Comparison of ENCODE assay signal across 20 mouse cellular contexts in the genomic region with DNA sequence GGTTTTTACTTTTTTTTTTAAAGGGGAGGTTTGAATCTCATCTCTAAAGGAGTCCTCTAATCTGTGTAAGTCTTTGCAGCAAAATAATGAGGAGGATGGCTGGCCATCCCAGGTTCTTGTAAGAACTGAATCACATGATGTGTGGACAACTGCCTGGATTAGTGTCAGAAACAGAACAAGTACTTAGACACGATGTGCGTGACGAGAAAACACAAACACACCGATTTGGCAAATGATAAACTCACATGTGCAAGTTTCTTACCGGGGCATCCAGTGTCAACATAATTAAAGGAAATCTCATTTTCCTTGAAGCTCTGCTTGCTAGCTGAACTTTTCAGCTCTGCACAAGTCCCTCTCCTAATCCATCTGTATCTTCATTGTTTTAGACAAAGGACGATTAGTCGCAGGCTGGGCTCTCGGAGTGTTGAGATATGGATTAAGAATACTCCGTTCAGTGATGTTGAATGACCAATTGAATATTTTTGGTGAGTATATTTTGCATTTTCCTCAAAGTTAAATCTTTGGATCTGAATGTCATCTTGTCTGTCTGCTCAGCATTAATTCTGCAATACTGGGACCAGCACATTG.
DNase-seq lines count a peak whose midpoint lies in the region; ATAC-seq and TF ChIP-seq lines count a peak whose summit lies in the region.
"Had no signal": no experiment of that assay in that cellular context is flagged by ENCODE, and none has a peak within 500 bp of the region (broad histone marks: within the 10 kb centered on the region; RNA-seq: fewer than 3 reads in every experiment).

No protein-coding gene starts in this region.

- no peaks in the 10 kb centered on the region for H3K36me3 ChIP-seq in intestine, embryonic 14.5 days (ENCODE audit: control insufficient read depth, insufficient read depth, low read length)
- H3K36me3 ChIP-seq in intestine, embryonic 16.5 days (ENCODE audit: control insufficient read depth, insufficient read depth, low read length), result no peaks in the 10 kb centered on the region
- no peaks in the 10 kb centered on the region for H3K36me3 ChIP-seq in midbrain, embryonic 11.5 days (ENCODE audit: control insufficient read depth, insufficient read depth, low read length)
- H3K36me3 ChIP-seq in midbrain, embryonic 15.5 days (replicated peaks), result no peaks in the 10 kb centered on the region
- no peaks in the 10 kb centered on the region for H3K36me3 ChIP-seq in midbrain, embryonic 14.5 days (ENCODE audit: control insufficient read depth, insufficient read depth, low read length)
- H3K36me3 ChIP-seq in midbrain, postnatal 0 days (ENCODE audit: insufficient read depth, low read length), result no peaks in the 10 kb centered on the region
- H3K36me3 ChIP-seq: forebrain, embryonic 10.5 days; hindbrain, embryonic 10.5 days; hindbrain, embryonic 13.5 days had no signal

- no peak overlapping the region for H3K4me3 ChIP-seq in intestine, embryonic 14.5 days (ENCODE audit: low read depth, low read length)
- H3K4me3 ChIP-seq in intestine, embryonic 16.5 days (ENCODE audit: low read length), result no peak overlapping the region
- H3K4me3 ChIP-seq in midbrain, embryonic 11.5 days (ENCODE audit: low read depth, low read length), result no peak overlapping the region
- H3K4me3 ChIP-seq in midbrain, embryonic 15.5 days, result no peak overlapping the region
- no peak overlapping the region for H3K4me3 ChIP-seq in midbrain, embryonic 14.5 days (replicated peaks; ENCODE audit: low read depth, low read length)
- H3K4me3 ChIP-seq in midbrain, postnatal 0 days (ENCODE audit: low read depth, low read length), result no peak overlapping the region
- H3K4me3 ChIP-seq: forebrain, embryonic 10.5 days; forebrain, embryonic 13.5 days; hindbrain, embryonic 10.5 days; hindbrain, embryonic 13.5 days had no signal

- H3K4me1 ChIP-seq in intestine, embryonic 14.5 days (replicated peaks; ENCODE audit: control insufficient read depth, insufficient read depth, low read length), result peaks cover 11% of the 10 kb centered on the region; the same call in 1 of the 2 replicates
- peaks cover 7% of the 10 kb centered on the region for H3K4me1 ChIP-seq in intestine, embryonic 16.5 days (ENCODE audit: control insufficient read depth, insufficient read depth, low read length)
- H3K4me1 ChIP-seq in midbrain, embryonic 11.5 days (ENCODE audit: control insufficient read depth, insufficient read depth, low read length), result peaks cover 27% of the 10 kb centered on the region
- H3K4me1 ChIP-seq in midbrain, embryonic 15.5 days, result peaks cover 21% of the 10 kb centered on the region
- H3K4me1 ChIP-seq in midbrain, embryonic 14.5 days (ENCODE audit: control insufficient read depth, insufficient read depth, low read length), result peaks cover 11% of the 10 kb centered on the region
- H3K4me1 ChIP-seq in midbrain, postnatal 0 days (ENCODE audit: insufficient read depth, low read length), result 0 out of 2 replicates have a peak, but pooled peaks cover 4% of the 10 kb centered on the region

- H3K9ac ChIP-seq in intestine, embryonic 14.5 days (ENCODE audit: low read length), result no peak overlapping the region
- no peak overlapping the region for H3K9ac ChIP-seq in intestine, embryonic 16.5 days (ENCODE audit: low read depth, low read length)
- no peak overlapping the region for H3K9ac ChIP-seq in midbrain, embryonic 11.5 days (ENCODE audit: low read length)
- no peak overlapping the region for H3K9ac ChIP-seq in midbrain, embryonic 15.5 days
- H3K9ac ChIP-seq in midbrain, embryonic 14.5 days (replicated peaks; ENCODE audit: low read length), result no peak overlapping the region
- no peak overlapping the region for H3K9ac ChIP-seq in midbrain, postnatal 0 days (replicated peaks; ENCODE audit: low read length, poor library complexity, severe bottlenecking)
- H3K9ac ChIP-seq: forebrain, embryonic 13.5 days; hindbrain, embryonic 13.5 days had no signal

- no peak overlapping the region for H3K27ac ChIP-seq in intestine, embryonic 14.5 days (ENCODE audit: low read depth)
- no peak overlapping the region for H3K27ac ChIP-seq in intestine, embryonic 16.5 days (ENCODE audit: low read length)
- H3K27ac ChIP-seq in midbrain, embryonic 11.5 days (ENCODE audit: low read depth, low read length), result no peak overlapping the region
- no peak overlapping the region for H3K27ac ChIP-seq in midbrain, embryonic 15.5 days
- no peak overlapping the region for H3K27ac ChIP-seq in midbrain, embryonic 14.5 days (replicated peaks; ENCODE audit: low read depth, low read length)
- H3K27ac ChIP-seq in midbrain, postnatal 0 days (ENCODE audit: low read depth, low read length), result no peak overlapping the region
- H3K27ac ChIP-seq: forebrain, embryonic 10.5 days; forebrain, embryonic 13.5 days; hindbrain, embryonic 13.5 days had no signal

- no peaks in the 10 kb centered on the region for H3K9me3 ChIP-seq in intestine, embryonic 14.5 days (ENCODE audit: control insufficient read depth, low read length)
- no peaks in the 10 kb centered on the region for H3K9me3 ChIP-seq in intestine, embryonic 16.5 days (ENCODE audit: control insufficient read depth, low read length)
- no peaks in the 10 kb centered on the region for H3K9me3 ChIP-seq in midbrain, embryonic 11.5 days (ENCODE audit: control insufficient read depth, low read length)
- no peaks in the 10 kb centered on the region for H3K9me3 ChIP-seq in midbrain, embryonic 15.5 days
- H3K9me3 ChIP-seq in midbrain, embryonic 14.5 days (ENCODE audit: control insufficient read depth, low read length), result no peaks in the 10 kb centered on the region
- H3K9me3 ChIP-seq in midbrain, postnatal 0 days (ENCODE audit: low read length), result no peaks in the 10 kb centered on the region
- H3K9me3 ChIP-seq: forebrain, embryonic 10.5 days; forebrain, embryonic 13.5 days; hindbrain, embryonic 10.5 days; hindbrain, embryonic 13.5 days had no signal

- no peak for ATAC-seq in intestine, embryonic 14.5 days (replicated peaks; ENCODE audit: low FRiP score, low TSS enrichment, low read depth)
- no peak for ATAC-seq in intestine, embryonic 16.5 days
- ATAC-seq in midbrain, embryonic 11.5 days (ENCODE audit: low FRiP score), result peak; percentile 62
- no peak for ATAC-seq in midbrain, embryonic 15.5 days (replicated peaks)
- 0 out of 2 replicates have a peak, but pooled peaks have one; percentile 33 for ATAC-seq in midbrain, embryonic 14.5 days (ENCODE audit: low FRiP score, low TSS enrichment)
- ATAC-seq in midbrain, postnatal 0 days (ENCODE audit: low FRiP score), result no peak
- ATAC-seq: CD4-positive, CD25-positive, alpha-beta regulatory T cell, adult 4 months had no signal

- no peak for TF ChIP-seq CTCF in midbrain, postnatal 0 days (IDR thresholded peaks at IDR 0.05)

- H3K27me3 ChIP-seq in intestine, embryonic 14.5 days (replicated peaks; ENCODE audit: control insufficient read depth, insufficient read depth, low read length), result no peaks in the 10 kb centered on the region
- no peaks in the 10 kb centered on the region for H3K27me3 ChIP-seq in intestine, embryonic 16.5 days (replicated peaks; ENCODE audit: control insufficient read depth, insufficient read depth, low read length)
- H3K27me3 ChIP-seq in midbrain, embryonic 11.5 days (ENCODE audit: control insufficient read depth, insufficient read depth, low read length), result no peaks in the 10 kb centered on the region; the same call in 1 of the 2 replicates
- 0 out of 2 replicates have a peak, but pooled peaks cover 3% of the 10 kb centered on the region for H3K27me3 ChIP-seq in midbrain, embryonic 15.5 days (replicated peaks)
- H3K27me3 ChIP-seq in midbrain, embryonic 14.5 days (ENCODE audit: control insufficient read depth, insufficient read depth, low read length), result 0 out of 2 replicates have a peak, but pooled peaks cover 5% of the 10 kb centered on the region
- H3K27me3 ChIP-seq in midbrain, postnatal 0 days (ENCODE audit: insufficient read depth, low read length), result no peaks in the 10 kb centered on the region
- H3K27me3 ChIP-seq: forebrain, embryonic 13.5 days; hindbrain, embryonic 13.5 days had no signal

- peak; percentile 42 for DNase-seq in intestine, embryonic 14.5 days (ENCODE audit: low spot score)
- DNase-seq in midbrain, embryonic 11.5 days (ENCODE audit: low spot score, missing footprints), result peak; percentile 88
- DNase-seq in midbrain, embryonic 14.5 days, result peak; percentile 51
- DNase-seq in midbrain, postnatal 0 days (ENCODE audit: low spot score), result no peak
- peak; percentile 48 for DNase-seq in retina, postnatal 1 day
- DNase-seq in adrenal gland, postnatal 10 days, result no peak
- DNase-seq: adrenal gland, postnatal 25 days; cerebellum, adult 18-20 months; cerebellum, adult 9-10 months; cerebellum, postnatal 14 days; gastrocnemius, postnatal 25 days; heart, postnatal 36 days had no signal

- 74% methylated on average over 9 of the region's 9 CpGs for WGBS in intestine, embryonic 14.5 days
- WGBS in intestine, embryonic 16.5 days, result 65% methylated on average over 9 of the region's 9 CpGs
- WGBS in midbrain, embryonic 11.5 days, result 24% methylated on average over 9 of the region's 9 CpGs
- WGBS in midbrain, embryonic 15.5 days, result 20% methylated on average over 9 of the region's 9 CpGs
- WGBS in midbrain, embryonic 14.5 days, result 7% methylated on average over 9 of the region's 9 CpGs
- WGBS in midbrain, postnatal 0 days, result 16% methylated on average over 9 of the region's 9 CpGs

- H3K4me2 ChIP-seq in intestine, embryonic 14.5 days (ENCODE audit: low read length), result no peak overlapping the region
- no peak overlapping the region for H3K4me2 ChIP-seq in intestine, embryonic 16.5 days (ENCODE audit: low read depth, low read length)
- H3K4me2 ChIP-seq in midbrain, embryonic 11.5 days, result no peak overlapping the region
- H3K4me2 ChIP-seq in midbrain, embryonic 15.5 days, result no peak overlapping the region
- no peak overlapping the region for H3K4me2 ChIP-seq in midbrain, embryonic 14.5 days (ENCODE audit: low read length)
- no peak overlapping the region for H3K4me2 ChIP-seq in midbrain, postnatal 0 days (ENCODE audit: low read depth, low read length, poor library complexity, severe bottlenecking)
- H3K4me2 ChIP-seq: forebrain, embryonic 13.5 days; heart, embryonic 11.5 days; hindbrain, embryonic 13.5 days had no signal

Comparison
In these comparisons a context has a peak if more than half of its experiments do, and no peak if none do; other contexts are left out.
1. ATAC-seq: peak in midbrain, embryonic 11.5 days (single experiment) and midbrain, embryonic 14.5 days (single experiment); none in intestine, embryonic 14.5 days (single experiment), intestine, embryonic 16.5 days (single experiment), midbrain, embryonic 15.5 days (single experiment) and midbrain, postnatal 0 days (single experiment).
2. DNase-seq: peak in intestine, embryonic 14.5 days (single experiment), midbrain, embryonic 11.5 days (single experiment), midbrain, embryonic 14.5 days (single experiment) and retina, postnatal 1 day (single experiment); none in midbrain, postnatal 0 days (single experiment) and adrenal gland, postnatal 10 days (single experiment).